Mouse (Mus musculus) kidney, postnatal 4 days (tissue): ENCODE measurements around the gene Ren1.
A peak's percentile ranks its signal among the peaks of the same experiment; 100 is the strongest.

ENCODE experiments used
- DNase-seq, 2 experiments: peaks; one replicate each; pipeline ENCODE4 v3.0.0; 2021; ENCODE audit warnings: mixed read lengths in 2 of 2

Gene Ren1

GRCm38 (mm10) chr1:133346531-133346930 is 3.8 kb upstream of the Ren1 start:
- peak; percentile 28 to 32 for DNase-seq

- DNase-seq: no peak
These were observed 3.1 kb upstream of the Ren1 start for GRCm38 (mm10) chr1:133347226-133347625.

GRCm38 (mm10) chr1:133347693-133348520 is 2.4 kb upstream of the Ren1 start:
- DNase-seq: peak; percentile 32 to 46

- DNase-seq: no peak
These were observed 1.5 kb downstream of the Ren1 start for GRCm38 (mm10) chr1:133351762-133352161.

GRCm38 (mm10) chr1:133353371-133353809 is 3.1 kb downstream of the Ren1 start:
- peak; percentile 88 to 89 for DNase-seq

GRCm38 (mm10) chr1:133355469-133355868 is 5.2 kb downstream of the Ren1 start:
- DNase-seq: no peak

GRCm38 (mm10) chr1:133355912-133356311 is 5.6 kb downstream of the Ren1 start:
- DNase-seq: no peak

GRCm38 (mm10) chr1:133356330-133356729 is 6.0 kb downstream of the Ren1 start:
- DNase-seq: no peak

- no peak for DNase-seq
These were observed 10.7 kb downstream of the Ren1 start for GRCm38 (mm10) chr1:133361006-133361405.

GRCm38 (mm10) chr1:133362103-133362502 is 11.8 kb downstream of the Ren1 start:
- DNase-seq: no peak

GRCm38 (mm10) chr1:133363276-133364021 is 13.1 kb downstream of the Ren1 start, which contains the start of gene Etnk2:
Etnk2 (plus strand) TSS chr1:133363572.
- DNase-seq: peak; percentile 88 to 93

- DNase-seq: no peak
These were observed 13.8 kb downstream of the Ren1 start for GRCm38 (mm10) chr1:133364022-133364630.

- DNase-seq: no peak
These were observed 14.6 kb downstream of the Ren1 start for GRCm38 (mm10) chr1:133364890-133365289.

GRCm38 (mm10) chr1:133366951-133367605 is 16.8 kb downstream of the Ren1 start:
- no peak for DNase-seq

GRCm38 (mm10) chr1:133367606-133368488 is 17.5 kb downstream of the Ren1 start:
- no peak for DNase-seq

- DNase-seq: no peak
These were observed 18.3 kb downstream of the Ren1 start for GRCm38 (mm10) chr1:133368644-133369043.

- DNase-seq: no peak
These were observed 20.0 kb downstream of the Ren1 start for GRCm38 (mm10) chr1:133370352-133370751.

GRCm38 (mm10) chr1:133371431-133371830 is 21.1 kb downstream of the Ren1 start:
- no peak for DNase-seq

GRCm38 (mm10) chr1:133372113-133372512 is 21.8 kb downstream of the Ren1 start:
- DNase-seq: no peak

GRCm38 (mm10) chr1:133375696-133376346 is 25.5 kb downstream of the Ren1 start:
- peak in 1 of 2 experiments; percentile 61 for DNase-seq

GRCm38 (mm10) chr1:133377547-133377946 is 27.2 kb downstream of the Ren1 start:
- peak in 1 of 2 experiments; percentile 55 for DNase-seq
